Mouse (Mus musculus): ENCODE results near the gene Hivep1. TPM values are rescaled to one million over a fixed set of nuclear protein-coding genes. Genes with fewer than 3 reads are reported as not detected.

Hivep1 gene
- polyA plus RNA-seq, 1 experiment from 2014 or later: 15.0 TPM

DNA sequence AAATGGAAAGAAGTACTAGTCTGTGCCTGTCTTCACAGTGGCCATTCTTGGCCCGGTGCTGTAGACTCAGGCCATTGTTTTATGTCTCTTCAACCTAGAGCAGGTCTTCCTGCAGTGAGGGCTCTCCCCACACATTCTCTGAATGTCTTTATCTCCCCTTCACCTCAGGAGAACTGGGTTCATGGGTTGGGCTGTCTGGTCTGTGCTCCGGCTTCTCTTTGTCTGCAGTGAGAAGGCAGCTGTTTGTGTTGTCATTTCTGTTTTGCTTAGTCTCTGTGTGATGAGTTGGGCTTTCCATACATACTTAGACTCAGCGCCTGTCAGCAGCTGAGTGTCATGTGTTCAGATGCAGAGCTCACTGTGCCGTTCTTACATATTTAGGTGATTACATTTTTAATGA lies 18.4 kb downstream of the Hivep1 start:
- Histone ChIP-seq H3K9ac (ENCODE audit: low read depth, low read length) (no peak overlapping the region), H3K9me3 (ENCODE audit: control insufficient read depth, low read length) (no peaks in the 10 kb centered on the region), H3K27me3 (replicated peaks; ENCODE audit: control insufficient read depth, insufficient read depth, low read length) (no peaks in the 10 kb centered on the region), H3K36me3 (ENCODE audit: control insufficient read depth, insufficient read depth, low read length) (no peaks in the 10 kb centered on the region), H3K4me2 (ENCODE audit: low read length) (no peak overlapping the region), H3K4me1 (ENCODE audit: control insufficient read depth, insufficient read depth, low read depth, low read length) (no peaks in the 10 kb centered on the region; the same call in 1 of the 2 replicates), H3K27ac (ENCODE audit: low read depth, low read length) (no peak overlapping the region), H3K4me3 (ENCODE audit: low read length) (no peak overlapping the region)
- no peak for ATAC-seq
- 55% methylated on average over 4 of the region's 4 CpGs for whole genome bisulfite sequencing

DNA sequence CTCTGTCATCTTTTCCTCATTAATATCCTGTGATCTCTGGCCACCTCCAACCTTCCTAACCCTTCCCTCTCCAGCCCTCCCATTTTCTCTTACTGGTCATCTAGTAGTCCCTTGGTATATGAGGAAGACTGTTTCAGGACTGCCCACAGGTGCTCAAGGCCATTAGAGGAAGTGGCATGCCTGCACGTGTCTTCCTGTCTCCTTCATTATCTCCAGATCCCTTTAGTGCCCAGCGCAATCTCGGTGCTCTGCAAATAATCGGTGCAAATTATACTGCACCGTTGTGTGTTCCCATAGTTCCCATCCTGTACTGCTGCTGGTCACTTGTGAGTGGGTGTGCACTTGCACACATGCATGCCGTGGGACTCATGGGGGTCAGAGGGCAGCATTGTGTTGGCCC lies 19.2 kb downstream of the Hivep1 start:
- no peaks in the 10 kb centered on the region for H3K36me3 ChIP-seq (ENCODE audit: control insufficient read depth, insufficient read depth, low read length)
- H3K4me1 ChIP-seq (ENCODE audit: control insufficient read depth, insufficient read depth, low read depth, low read length): no peaks in the 10 kb centered on the region; the same call in 1 of the 2 replicates
- no peak overlapping the region for H3K4me3 ChIP-seq (ENCODE audit: low read length)
- no peak for ATAC-seq
- no peaks in the 10 kb centered on the region for H3K27me3 ChIP-seq (replicated peaks; ENCODE audit: control insufficient read depth, insufficient read depth, low read length)
- no peak overlapping the region for H3K9ac ChIP-seq (ENCODE audit: low read depth, low read length)
- no peaks in the 10 kb centered on the region for H3K9me3 ChIP-seq (ENCODE audit: control insufficient read depth, low read length)
- no peak overlapping the region for H3K4me2 ChIP-seq (ENCODE audit: low read length)
- no peak overlapping the region for H3K27ac ChIP-seq (ENCODE audit: low read depth, low read length)
- 91% methylated on average over 6 of the region's 6 CpGs for WGBS

DNA sequence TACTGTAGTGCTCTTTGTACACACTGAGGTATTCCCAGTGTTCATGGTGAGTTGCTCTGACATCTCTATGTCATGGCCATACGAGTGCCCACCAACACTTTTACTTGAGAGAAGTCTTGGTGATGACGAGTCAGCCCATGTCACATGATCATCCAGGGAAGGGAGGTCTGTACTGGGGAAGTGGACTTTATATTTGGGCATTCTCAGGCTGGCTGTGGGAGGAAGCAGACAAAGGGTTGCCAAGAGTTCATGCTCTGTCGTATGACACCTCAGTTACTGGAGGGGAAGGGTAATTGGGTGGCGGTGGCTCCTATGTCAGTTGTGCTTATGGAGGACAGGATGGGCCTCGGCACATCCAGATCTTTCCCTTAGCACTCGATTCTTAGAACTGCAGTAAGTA lies 21.5 kb downstream of the Hivep1 start:
- H3K4me3 ChIP-seq (ENCODE audit: low read length): no peak overlapping the region
- H3K36me3 ChIP-seq (ENCODE audit: control insufficient read depth, insufficient read depth, low read length): no peaks in the 10 kb centered on the region
- WGBS: 87% methylated on average over 6 of the region's 6 CpGs
- H3K9me3 ChIP-seq (ENCODE audit: control insufficient read depth, low read length): no peaks in the 10 kb centered on the region
- no peak overlapping the region for H3K9ac ChIP-seq (ENCODE audit: low read depth, low read length)
- no peak overlapping the region for H3K4me2 ChIP-seq (ENCODE audit: low read length)
- H3K27me3 ChIP-seq (replicated peaks; ENCODE audit: control insufficient read depth, insufficient read depth, low read length): no peaks in the 10 kb centered on the region
- no peak for ATAC-seq
- H3K4me1 ChIP-seq (ENCODE audit: control insufficient read depth, insufficient read depth, low read depth, low read length): peaks cover 2% of the 10 kb centered on the region; the same call in 1 of the 2 replicates
- no peak overlapping the region for H3K27ac ChIP-seq (ENCODE audit: low read depth, low read length)

DNA sequence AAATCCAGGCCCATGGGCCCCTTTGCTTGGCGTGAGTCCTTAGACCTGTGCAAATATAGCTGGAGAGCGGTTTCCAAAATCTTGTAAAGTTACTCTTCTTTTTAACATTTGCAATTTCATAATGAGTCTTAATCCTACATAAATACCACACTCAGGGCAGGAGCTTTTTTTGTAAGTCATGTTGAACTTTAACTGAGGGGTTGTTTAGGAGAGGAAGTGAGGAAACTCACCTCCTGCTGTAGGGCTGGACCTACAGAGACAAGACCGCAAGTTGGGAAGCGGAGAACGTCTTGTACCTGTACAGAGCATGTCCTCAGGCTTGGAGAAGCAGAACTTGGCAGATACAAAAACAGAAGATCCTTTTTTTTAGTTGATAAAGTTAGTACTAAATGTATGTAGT lies 23.7 kb downstream of the Hivep1 start:
- H3K9ac ChIP-seq (ENCODE audit: low read depth, low read length): no peak overlapping the region
- WGBS: 92% methylated on average over 5 of the region's 5 CpGs
- no peaks in the 10 kb centered on the region for H3K9me3 ChIP-seq (ENCODE audit: control insufficient read depth, low read length)
- no peak for ATAC-seq
- H3K27me3 ChIP-seq (replicated peaks; ENCODE audit: control insufficient read depth, insufficient read depth, low read length): no peaks in the 10 kb centered on the region
- no peaks in the 10 kb centered on the region for H3K36me3 ChIP-seq (ENCODE audit: control insufficient read depth, insufficient read depth, low read length)
- no peak overlapping the region for H3K4me3 ChIP-seq (ENCODE audit: low read length)
- no peak overlapping the region for H3K4me2 ChIP-seq (ENCODE audit: low read length)
- peaks cover 2% of the 10 kb centered on the region; the same call in 1 of the 2 replicates for H3K4me1 ChIP-seq (ENCODE audit: control insufficient read depth, insufficient read depth, low read depth, low read length)
- no peak overlapping the region for H3K27ac ChIP-seq (ENCODE audit: low read depth, low read length)

DNA sequence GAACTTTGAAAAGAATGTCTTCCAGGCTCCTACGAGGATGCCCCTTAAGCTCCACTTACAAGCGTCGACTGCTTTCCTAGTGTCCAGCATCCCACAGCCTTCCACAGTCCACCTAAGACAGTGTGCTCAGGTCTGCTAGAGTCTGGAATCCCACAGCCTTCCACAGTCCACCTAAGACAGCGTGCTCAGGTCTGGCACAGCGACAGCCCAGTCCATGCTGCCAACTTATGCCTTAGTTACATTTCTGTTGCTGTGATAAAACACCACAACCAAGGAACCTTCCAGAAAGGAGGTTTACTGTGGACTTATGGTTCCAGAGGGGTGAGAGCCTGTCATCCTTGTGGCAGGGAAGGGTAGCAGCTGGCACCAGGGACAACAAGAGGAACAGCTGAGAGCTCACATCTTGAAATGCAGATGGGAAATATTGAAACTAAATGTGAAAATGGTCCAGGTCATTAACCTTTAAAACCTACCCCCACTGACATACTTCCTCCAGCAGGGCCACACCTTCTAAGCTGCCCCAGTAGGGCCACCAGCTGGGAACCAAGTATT lies 25.0 kb downstream of the Hivep1 start:
- Histone ChIP-seq H3K4me3 (ENCODE audit: low read length) (no peak overlapping the region), H3K27me3 (replicated peaks; ENCODE audit: control insufficient read depth, insufficient read depth, low read length) (no peaks in the 10 kb centered on the region), H3K36me3 (ENCODE audit: control insufficient read depth, insufficient read depth, low read length) (no peaks in the 10 kb centered on the region), H3K9ac (ENCODE audit: low read depth, low read length) (no peak overlapping the region), H3K27ac (ENCODE audit: low read depth, low read length) (no peak overlapping the region), H3K4me2 (ENCODE audit: low read length) (no peak overlapping the region), H3K9me3 (ENCODE audit: control insufficient read depth, low read length) (no peaks in the 10 kb centered on the region), H3K4me1 (ENCODE audit: control insufficient read depth, insufficient read depth, low read depth, low read length) (peaks cover 2% of the 10 kb centered on the region; the same call in 1 of the 2 replicates)
- WGBS: 91% methylated on average over 5 of the region's 5 CpGs
- ATAC-seq: no peak

DNA sequence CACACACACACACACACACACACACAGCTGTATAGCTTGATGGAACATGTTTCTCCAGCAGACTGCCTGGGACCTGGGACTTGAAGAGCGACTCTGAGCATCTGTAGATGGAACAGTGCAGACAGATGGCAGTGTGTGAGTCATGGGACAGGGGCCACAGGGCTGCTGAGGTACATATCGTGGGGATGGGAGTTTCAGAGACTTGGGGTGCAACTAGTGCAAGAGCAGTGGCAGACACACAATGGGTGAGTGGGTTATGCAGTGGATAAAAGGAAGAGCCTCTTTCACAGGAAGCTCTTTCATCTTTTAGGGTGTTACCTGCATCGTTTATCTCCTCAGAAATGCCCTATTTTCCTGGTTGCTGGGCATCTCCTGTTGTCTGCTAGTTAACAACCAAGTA lies 25.8 kb downstream of the Hivep1 start:
- WGBS: 81% methylated on average over 3 of the region's 3 CpGs
- H3K9ac ChIP-seq (ENCODE audit: low read depth, low read length): no peak overlapping the region
- H3K4me1 ChIP-seq (ENCODE audit: control insufficient read depth, insufficient read depth, low read depth, low read length): peaks cover 2% of the 10 kb centered on the region; the same call in 1 of the 2 replicates
- H3K4me2 ChIP-seq (ENCODE audit: low read length): no peak overlapping the region
- no peaks in the 10 kb centered on the region for H3K36me3 ChIP-seq (ENCODE audit: control insufficient read depth, insufficient read depth, low read length)
- no peak overlapping the region for H3K4me3 ChIP-seq (ENCODE audit: low read length)
- H3K27ac ChIP-seq (ENCODE audit: low read depth, low read length): no peak overlapping the region
- H3K27me3 ChIP-seq (replicated peaks; ENCODE audit: control insufficient read depth, insufficient read depth, low read length): no peaks in the 10 kb centered on the region
- no peaks in the 10 kb centered on the region for H3K9me3 ChIP-seq (ENCODE audit: control insufficient read depth, low read length)
- no peak for ATAC-seq

DNA sequence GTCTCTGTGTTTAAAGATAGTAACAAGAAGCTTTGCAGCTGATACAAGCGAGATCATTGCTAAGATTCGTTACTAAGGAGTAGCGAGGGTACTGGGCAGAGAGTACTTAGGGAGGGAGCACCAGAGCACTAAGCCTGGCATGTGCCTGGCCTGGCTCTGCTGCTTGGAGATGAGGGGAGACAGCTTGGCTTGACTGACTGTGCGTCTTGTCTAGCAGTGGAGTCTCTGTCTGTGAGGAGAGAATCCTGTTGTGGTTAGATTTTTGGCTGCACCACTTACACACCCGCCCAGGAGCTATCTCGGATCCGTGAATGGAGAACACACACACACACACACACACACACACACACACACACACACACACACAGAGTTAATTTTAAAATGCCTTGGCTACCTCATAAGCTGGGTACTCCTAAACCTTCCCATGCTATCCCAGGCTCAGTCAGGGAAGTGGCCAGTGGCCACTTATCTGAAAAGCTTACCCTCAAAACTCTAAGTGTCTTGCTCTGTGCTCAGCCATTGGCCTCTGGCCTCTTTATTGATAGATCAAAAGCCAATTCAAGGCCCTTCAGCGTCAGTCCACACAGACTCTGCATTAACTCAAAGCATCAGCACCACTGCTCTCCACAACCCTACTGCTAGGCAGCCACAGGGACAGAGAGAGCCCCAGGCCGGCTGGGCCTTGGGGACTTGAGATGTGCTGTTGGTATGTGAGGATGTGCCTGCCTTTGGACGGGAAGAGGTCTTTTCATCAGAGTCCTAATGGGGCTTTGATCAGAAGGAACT lies 28.5 kb downstream of the Hivep1 start:
- no peak overlapping the region for H3K9ac ChIP-seq (ENCODE audit: low read depth, low read length)
- no peak overlapping the region for H3K27ac ChIP-seq (ENCODE audit: low read depth, low read length)
- H3K4me3 ChIP-seq (ENCODE audit: low read length): no peak overlapping the region
- H3K4me1 ChIP-seq (ENCODE audit: control insufficient read depth, insufficient read depth, low read depth, low read length): peaks cover 2% of the 10 kb centered on the region; the same call in 1 of the 2 replicates
- no peaks in the 10 kb centered on the region for H3K27me3 ChIP-seq (replicated peaks; ENCODE audit: control insufficient read depth, insufficient read depth, low read length)
- 71% methylated on average over 10 of the region's 10 CpGs for WGBS
- no peak overlapping the region for H3K4me2 ChIP-seq (ENCODE audit: low read length)
- ATAC-seq: no peak
- H3K36me3 ChIP-seq (ENCODE audit: control insufficient read depth, insufficient read depth, low read length): no peaks in the 10 kb centered on the region
- H3K9me3 ChIP-seq (ENCODE audit: control insufficient read depth, low read length): no peaks in the 10 kb centered on the region

DNA sequence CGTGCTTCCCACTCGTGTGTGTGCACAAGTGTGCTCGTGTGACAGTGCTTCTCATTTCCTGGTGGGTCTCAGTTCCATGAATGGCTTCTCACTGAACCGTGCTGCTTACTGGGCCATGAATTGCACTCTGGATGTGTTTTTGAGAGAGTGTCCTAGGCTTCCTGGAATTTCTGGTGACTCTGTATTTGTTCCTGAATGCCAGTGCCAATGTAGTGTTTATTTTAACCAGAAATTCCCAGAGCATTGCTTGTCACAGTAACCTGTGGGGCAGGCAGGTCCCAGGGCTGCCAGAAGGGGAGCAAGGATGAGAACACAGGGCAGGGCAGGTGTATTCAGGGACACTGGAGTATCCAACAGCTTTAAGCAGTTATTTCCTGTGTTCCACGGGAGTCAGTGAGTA lies 36.5 kb downstream of the Hivep1 start:
- Histone ChIP-seq H3K4me2 (ENCODE audit: low read length) (no peak overlapping the region), H3K27ac (ENCODE audit: low read depth, low read length) (no peak overlapping the region), H3K4me3 (ENCODE audit: low read length) (no peak overlapping the region), H3K9me3 (ENCODE audit: control insufficient read depth, low read length) (no peaks in the 10 kb centered on the region), H3K9ac (ENCODE audit: low read depth, low read length) (no peak overlapping the region), H3K4me1 (ENCODE audit: control insufficient read depth, insufficient read depth, low read depth, low read length) (peaks cover 4% of the 10 kb centered on the region; the same call in 1 of the 2 replicates), H3K27me3 (replicated peaks; ENCODE audit: control insufficient read depth, insufficient read depth, low read length) (no peaks in the 10 kb centered on the region), H3K36me3 (ENCODE audit: control insufficient read depth, insufficient read depth, low read length) (no peaks in the 10 kb centered on the region)
- ATAC-seq: no peak
- 55% methylated on average over 5 of the region's 5 CpGs for WGBS

DNA sequence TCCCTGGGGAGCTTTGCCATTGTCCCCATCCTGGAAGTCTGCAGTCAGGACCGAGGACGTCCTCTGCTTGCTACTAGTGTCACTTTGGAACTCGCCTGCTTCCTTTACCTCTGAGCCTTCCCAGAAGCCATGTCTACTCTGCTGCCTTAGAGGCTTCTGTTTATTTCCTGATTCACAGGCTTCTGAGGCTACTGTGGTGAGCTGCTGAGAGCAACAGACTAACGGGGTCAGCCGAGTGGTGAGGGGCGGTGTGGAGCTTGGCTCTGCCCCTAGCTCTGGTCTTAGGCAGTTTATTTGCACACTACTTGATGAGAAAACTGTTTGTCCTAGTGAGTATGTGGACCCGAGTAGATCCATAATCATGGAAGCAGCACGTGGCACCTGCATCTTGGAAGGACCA lies 37.2 kb downstream of the Hivep1 start:
- Histone ChIP-seq H3K4me1 (ENCODE audit: control insufficient read depth, insufficient read depth, low read depth, low read length) (peaks cover 4% of the 10 kb centered on the region; the same call in 1 of the 2 replicates), H3K36me3 (ENCODE audit: control insufficient read depth, insufficient read depth, low read length) (no peaks in the 10 kb centered on the region), H3K9me3 (ENCODE audit: control insufficient read depth, low read length) (no peaks in the 10 kb centered on the region), H3K9ac (ENCODE audit: low read depth, low read length) (no peak overlapping the region), H3K4me2 (ENCODE audit: low read length) (no peak overlapping the region), H3K4me3 (ENCODE audit: low read length) (no peak overlapping the region), H3K27ac (ENCODE audit: low read depth, low read length) (no peak overlapping the region), H3K27me3 (replicated peaks; ENCODE audit: control insufficient read depth, insufficient read depth, low read length) (no peaks in the 10 kb centered on the region)
- 73% methylated on average over 8 of the region's 8 CpGs for WGBS
- ATAC-seq: no peak

Data from hindbrain, embryonic 16.5 days (tissue).